Mouse (Mus musculus): Measurements from ENCODE around the gene Fkbp2. TPM values are rescaled to one million over a fixed set of nuclear protein-coding genes. Genes with fewer than 3 reads are reported as not detected.

Gene Fkbp2
- total RNA-seq, 1 experiment, result 51.0 TPM

GRCm38 (mm10) chr19:6996006-6996405, 15.7 kb upstream of the Fkbp2 start, which contains the start of the genes Nudt22 and Trpt1:
Nudt22 (minus strand) TSS chr19:6996117.
Trpt1 (plus strand) TSS chr19:6996131.
- H3K36me3 ChIP-seq (ENCODE audit: control insufficient read depth, insufficient read depth, low read length, poor library complexity, severe bottlenecking), result peaks cover 13% of the 10 kb centered on the region
- H3K9ac ChIP-seq (ENCODE audit: insufficient read depth, low read depth, low read length, poor library complexity, severe bottlenecking), result peak within 1 kb of the TSS; percentile 79
- H3K4me3 ChIP-seq (ENCODE audit: insufficient read depth in 1 of 2, low read depth in 1 of 2, low read length in 2 of 2, poor library complexity in 1 of 2, severe bottlenecking in 1 of 2), result peak within 1 kb of the TSS; percentile 71 to 87
- peaks cover 4 to 18% of the 10 kb centered on the region in 2 experiments; a peak in 3 of 4 replicates for H3K4me1 ChIP-seq (ENCODE audit: control insufficient read depth in 2 of 2, insufficient read depth in 2 of 2, low read length in 2 of 2, poor library complexity in 1 of 2)
- H3K27ac ChIP-seq (ENCODE audit: insufficient read depth, low read depth, low read length, poor library complexity, severe bottlenecking), result no peak within 1 kb of the TSS
- TF ChIP-seq CHD2 (IDR thresholded peaks at IDR 0.05; ENCODE audit: low read depth, low read length), result no peak
- TF ChIP-seq HCFC1 (IDR thresholded peaks at IDR 0.05; ENCODE audit: borderline replicate concordance, insufficient read depth, low read length), result no peak
- no peak for TF ChIP-seq MAFK (IDR thresholded peaks at IDR 0.05; ENCODE audit: insufficient read depth, low read depth, low read length)
- TF ChIP-seq ZC3H11A (IDR thresholded peaks at IDR 0.05; ENCODE audit: borderline replicate concordance, low read depth, low read length), result no peak
- TF ChIP-seq ZNF384 (IDR thresholded peaks at IDR 0.05; ENCODE audit: low read depth, low read length), result no peak
- in situ Hi-C loops (cut with MboI; ENCODE audit: low sequenced_read_pairs in 2 of 2, unreplicated experiment in 2 of 2), result no loop called here
- DNase-seq (ENCODE audit: low read depth, low spot score), result peak; percentile 89
- H3K9me3 ChIP-seq (ENCODE audit: control insufficient read depth, insufficient read depth, low read depth, low read length), result no peaks in the 10 kb centered on the region

- peak overlapping the region; percentile 35 for H3K9ac ChIP-seq (ENCODE audit: insufficient read depth, low read depth, low read length, poor library complexity, severe bottlenecking)
- no peak for DNase-seq (ENCODE audit: low read depth, low spot score)
- no peak for TF ChIP-seq ZNF384 (IDR thresholded peaks at IDR 0.05; ENCODE audit: low read depth, low read length)
- TF ChIP-seq CHD2 (IDR thresholded peaks at IDR 0.05; ENCODE audit: low read depth, low read length), result no peak
- TF ChIP-seq HCFC1 (IDR thresholded peaks at IDR 0.05; ENCODE audit: borderline replicate concordance, insufficient read depth, low read length), result no peak
- no peak for TF ChIP-seq MAFK (IDR thresholded peaks at IDR 0.05; ENCODE audit: insufficient read depth, low read depth, low read length)
- TF ChIP-seq ZC3H11A (IDR thresholded peaks at IDR 0.05; ENCODE audit: borderline replicate concordance, low read depth, low read length), result no peak
- no peaks in the 10 kb centered on the region for H3K9me3 ChIP-seq (ENCODE audit: control insufficient read depth, insufficient read depth, low read depth, low read length)
- in situ Hi-C loops (cut with MboI; ENCODE audit: low sequenced_read_pairs in 2 of 2, unreplicated experiment in 2 of 2), result no loop called here
- no peak overlapping the region for H3K27ac ChIP-seq (ENCODE audit: insufficient read depth, low read depth, low read length, poor library complexity, severe bottlenecking)
- peak overlapping the region; percentile 38 to 87 for H3K4me3 ChIP-seq (ENCODE audit: insufficient read depth in 1 of 2, low read depth in 1 of 2, low read length in 2 of 2, poor library complexity in 1 of 2, severe bottlenecking in 1 of 2)
- H3K4me1 ChIP-seq (ENCODE audit: control insufficient read depth in 2 of 2, insufficient read depth in 2 of 2, low read length in 2 of 2, poor library complexity in 1 of 2), result peaks cover 4 to 18% of the 10 kb centered on the region in 2 experiments; a peak in 3 of 4 replicates
- H3K36me3 ChIP-seq (ENCODE audit: control insufficient read depth, insufficient read depth, low read length, poor library complexity, severe bottlenecking), result peaks cover 13% of the 10 kb centered on the region
Measured at GRCm38 (mm10) chr19:6995255-6995991, 15.1 kb upstream of the Fkbp2 start.

- in situ Hi-C loops (cut with MboI; ENCODE audit: low sequenced_read_pairs in 2 of 2, unreplicated experiment in 2 of 2), result no loop called here
- H3K4me3 ChIP-seq (ENCODE audit: insufficient read depth in 1 of 2, low read depth in 1 of 2, low read length in 2 of 2, poor library complexity in 1 of 2, severe bottlenecking in 1 of 2), result no peak overlapping the region
- H3K9me3 ChIP-seq (ENCODE audit: control insufficient read depth, insufficient read depth, low read depth, low read length), result no peaks in the 10 kb centered on the region
- 0 out of 2 replicates have a peak overlapping the region, but pooled peaks have one; percentile 36 for H3K9ac ChIP-seq (ENCODE audit: insufficient read depth, low read depth, low read length, poor library complexity, severe bottlenecking)
- no peak overlapping the region for H3K27ac ChIP-seq (ENCODE audit: insufficient read depth, low read depth, low read length, poor library complexity, severe bottlenecking)
- no peak for DNase-seq (ENCODE audit: low read depth, low spot score)
- peaks cover 13% of the 10 kb centered on the region for H3K36me3 ChIP-seq (ENCODE audit: control insufficient read depth, insufficient read depth, low read length, poor library complexity, severe bottlenecking)
- no peak for TF ChIP-seq ZC3H11A (IDR thresholded peaks at IDR 0.05; ENCODE audit: borderline replicate concordance, low read depth, low read length)
- TF ChIP-seq MAFK (IDR thresholded peaks at IDR 0.05; ENCODE audit: insufficient read depth, low read depth, low read length), result no peak
- no peak for TF ChIP-seq HCFC1 (IDR thresholded peaks at IDR 0.05; ENCODE audit: borderline replicate concordance, insufficient read depth, low read length)
- no peak for TF ChIP-seq CHD2 (IDR thresholded peaks at IDR 0.05; ENCODE audit: low read depth, low read length)
- no peak for TF ChIP-seq ZNF384 (IDR thresholded peaks at IDR 0.05; ENCODE audit: low read depth, low read length)
- peaks cover 4 to 21% of the 10 kb centered on the region in 2 experiments; a peak in 3 of 4 replicates for H3K4me1 ChIP-seq (ENCODE audit: control insufficient read depth in 2 of 2, insufficient read depth in 2 of 2, low read length in 2 of 2, poor library complexity in 1 of 2)
Measured at GRCm38 (mm10) chr19:6994489-6994888, 14.2 kb upstream of the Fkbp2 start.

- H3K4me1 ChIP-seq (ENCODE audit: control insufficient read depth in 2 of 2, insufficient read depth in 2 of 2, low read length in 2 of 2, poor library complexity in 1 of 2), result peaks cover 4 to 25% of the 10 kb centered on the region in 2 experiments; a peak in 3 of 4 replicates
- in situ Hi-C loops (cut with MboI; ENCODE audit: low sequenced_read_pairs in 2 of 2, unreplicated experiment in 2 of 2), result no loop called here
Measured at GRCm38 (mm10) chr19:6994002-6994401, 13.7 kb upstream of the Fkbp2 start.

More at GRCm38 (mm10) chr19:6994002-6994401, 13.7 kb upstream of the Fkbp2 start:
- TF ChIP-seq ZC3H11A (IDR thresholded peaks at IDR 0.05; ENCODE audit: borderline replicate concordance, low read depth, low read length) (no peak), CHD2 (IDR thresholded peaks at IDR 0.05; ENCODE audit: low read depth, low read length) (no peak), MAFK (IDR thresholded peaks at IDR 0.05; ENCODE audit: insufficient read depth, low read depth, low read length) (no peak), HCFC1 (IDR thresholded peaks at IDR 0.05; ENCODE audit: borderline replicate concordance, insufficient read depth, low read length) (no peak), ZNF384 (IDR thresholded peaks at IDR 0.05; ENCODE audit: low read depth, low read length) (no peak)
- Histone ChIP-seq H3K36me3 (ENCODE audit: control insufficient read depth, insufficient read depth, low read length, poor library complexity, severe bottlenecking) (peaks cover 11% of the 10 kb centered on the region), H3K9ac (ENCODE audit: insufficient read depth, low read depth, low read length, poor library complexity, severe bottlenecking) (no peak overlapping the region), H3K9me3 (ENCODE audit: control insufficient read depth, insufficient read depth, low read depth, low read length) (no peaks in the 10 kb centered on the region), H3K27ac (ENCODE audit: insufficient read depth, low read depth, low read length, poor library complexity, severe bottlenecking) (no peak overlapping the region), H3K4me3 (ENCODE audit: insufficient read depth in 1 of 2, low read depth in 1 of 2, low read length in 2 of 2, poor library complexity in 1 of 2, severe bottlenecking in 1 of 2) (no peak overlapping the region)
- no peak for DNase-seq (ENCODE audit: low read depth, low spot score)

All from ES-E14 (cell line).